Mouse (Mus musculus) midbrain, embryonic 12.5 days (tissue): ENCODE data around the gene Mxd1. TPM values are rescaled to one million over a fixed set of nuclear protein-coding genes. Genes with fewer than 3 reads are reported as not detected.

Source experiments
- ATAC-seq: fragments of 200-750 bp; cut with Nextera tagmentation; 2 replicates; pipeline ENCODE4 v1.8.0; 2017; ENCODE audit warnings: low read depth, moderate TSS enrichment, moderate library complexity; ENCODE audit not compliant: low FRiP score
- H3K27ac ChIP-seq: fragments of 300-500 bp; sonication (generic); replicated peaks from 2 replicates; pipeline ENCODE4 v1.5.1; 2016; ENCODE audit warnings: mild to moderate bottlenecking
- H3K27me3 ChIP-seq: fragments of 300-500 bp; sonication (generic); 2 replicates; pipeline ENCODE4 v1.6.1; 2016; ENCODE audit warnings: mild to moderate bottlenecking
- H3K36me3 ChIP-seq: fragments of 300-500 bp; sonication (generic); 2 replicates; pipeline ENCODE4 v1.6.1; 2016
- H3K4me1 ChIP-seq: fragments of 300-500 bp; sonication (generic); 2 replicates; pipeline ENCODE4 v1.6.1; 2016
- H3K4me2 ChIP-seq: fragments of 300-500 bp; sonication (generic); replicated peaks from 2 replicates; pipeline ENCODE4 v1.6.1; 2016; ENCODE audit warnings: mild to moderate bottlenecking, moderate library complexity
- H3K4me3 ChIP-seq: fragments of 300-500 bp; sonication (generic); 2 replicates; pipeline ENCODE4 v1.5.1; 2016; ENCODE audit warnings: mild to moderate bottlenecking
- H3K9ac ChIP-seq: fragments of 300-500 bp; sonication (generic); replicated peaks from 2 replicates; pipeline ENCODE4 v1.6.1; 2016; ENCODE audit warnings: mild to moderate bottlenecking, moderate library complexity
- H3K9me3 ChIP-seq: fragments of 300-500 bp; sonication (generic); 2 replicates; pipeline ENCODE4 v1.6.1; 2016; ENCODE audit warnings: mild to moderate bottlenecking
- WGBS: fragments of 180-500 bp; shearing (Covaris S2); methylation state at CpG from one replicate; pipeline ENCODE4 v1.1.7; 2016; 5-methylcytosine and 5-hydroxymethylcytosine counted together
- polyA plus RNA-seq: library from polyadenylated mRNA; unstranded; fragments of >200 nt; fragmentation: Nextera tagmentation; extraction: Ambion mirVana; gene quantifications from 2 replicates; pipeline ENCODE4 v1.2.1, GENCODE M21; 2016

The Mxd1 gene
- polyA plus RNA-seq, 1 experiment from 2014 or later: 31.1 TPM

- Histone ChIP-seq H3K9me3 (no peaks in the 10 kb centered on the region), H3K4me3 (no peak overlapping the region), H3K4me2 (no peak overlapping the region), H3K27ac (no peak overlapping the region), H3K9ac (no peak overlapping the region), H3K27me3 (no peaks in the 10 kb centered on the region), H3K4me1 (no peaks in the 10 kb centered on the region), H3K36me3 (peaks cover 17% of the 10 kb centered on the region)
- 85% methylated on average over 3 of the region's 3 CpGs for WGBS
- no peak for ATAC-seq
Measured at GRCm38 (mm10) chr6:86644775-86645400, 24.1 kb downstream of the Mxd1 start.

GRCm38 (mm10) chr6:86641716-86642115 is 27.2 kb downstream of the Mxd1 start:
- Histone ChIP-seq H3K27ac (no peak overlapping the region), H3K9ac (no peak overlapping the region)

GRCm38 (mm10) chr6:86640776-86641175 is 28.2 kb downstream of the Mxd1 start:
- Histone ChIP-seq H3K36me3 (no peaks in the 10 kb centered on the region), H3K9me3 (no peaks in the 10 kb centered on the region), H3K27ac (no peak overlapping the region), H3K27me3 (no peaks in the 10 kb centered on the region), H3K4me1 (no peaks in the 10 kb centered on the region), H3K4me3 (no peak overlapping the region), H3K4me2 (no peak overlapping the region), H3K9ac (no peak overlapping the region)
- ATAC-seq: no peak
- WGBS: 90% methylated on average over 8 of the region's 8 CpGs

More at GRCm38 (mm10) chr6:86641716-86642115, 27.2 kb downstream of the Mxd1 start:
- no peak overlapping the region for H3K4me2 ChIP-seq
- no peaks in the 10 kb centered on the region for H3K9me3 ChIP-seq
- WGBS: 65% methylated on average over 8 of the region's 8 CpGs
- ATAC-seq: no peak
- no peaks in the 10 kb centered on the region for H3K27me3 ChIP-seq
- H3K36me3 ChIP-seq: no peaks in the 10 kb centered on the region
- no peaks in the 10 kb centered on the region for H3K4me1 ChIP-seq
- no peak overlapping the region for H3K4me3 ChIP-seq

GRCm38 (mm10) chr6:86640161-86640560 is 28.8 kb downstream of the Mxd1 start:
- no peaks in the 10 kb centered on the region for H3K36me3 ChIP-seq
- no peaks in the 10 kb centered on the region for H3K4me1 ChIP-seq
- no peak for ATAC-seq
- no peak overlapping the region for H3K4me3 ChIP-seq
- H3K27me3 ChIP-seq: no peaks in the 10 kb centered on the region
- H3K27ac ChIP-seq: no peak overlapping the region
- H3K9ac ChIP-seq: no peak overlapping the region
- no peaks in the 10 kb centered on the region for H3K9me3 ChIP-seq
- H3K4me2 ChIP-seq: no peak overlapping the region
- 78% methylated on average over 3 of the region's 3 CpGs for WGBS

GRCm38 (mm10) chr6:86639180-86640160 is 29.5 kb downstream of the Mxd1 start:
- WGBS: 81% methylated on average over 18 of the region's 18 CpGs
- Histone ChIP-seq H3K4me2 (no peak overlapping the region), H3K27ac (no peak overlapping the region), H3K9ac (no peak overlapping the region), H3K4me3 (no peak overlapping the region), H3K4me1 (no peaks in the 10 kb centered on the region), H3K27me3 (no peaks in the 10 kb centered on the region), H3K36me3 (no peaks in the 10 kb centered on the region), H3K9me3 (no peaks in the 10 kb centered on the region)
- no peak for ATAC-seq

GRCm38 (mm10) chr6:86638434-86638833 is 30.5 kb downstream of the Mxd1 start:
- H3K4me3 ChIP-seq: no peak overlapping the region
- H3K36me3 ChIP-seq: no peaks in the 10 kb centered on the region
- no peak overlapping the region for H3K27ac ChIP-seq
- no peaks in the 10 kb centered on the region for H3K9me3 ChIP-seq
- no peaks in the 10 kb centered on the region for H3K27me3 ChIP-seq
- 19% methylated on average over 2 of the region's 2 CpGs for WGBS
- H3K4me2 ChIP-seq: no peak overlapping the region
- no peak overlapping the region for H3K9ac ChIP-seq
- ATAC-seq: no peak
- H3K4me1 ChIP-seq: no peaks in the 10 kb centered on the region

GRCm38 (mm10) chr6:86637860-86638259 is 31.1 kb downstream of the Mxd1 start:
- Histone ChIP-seq H3K9me3 (no peaks in the 10 kb centered on the region), H3K4me2 (no peak overlapping the region), H3K27me3 (no peaks in the 10 kb centered on the region), H3K4me3 (no peak overlapping the region), H3K27ac (no peak overlapping the region), H3K9ac (no peak overlapping the region), H3K36me3 (no peaks in the 10 kb centered on the region), H3K4me1 (no peaks in the 10 kb centered on the region)
- no peak for ATAC-seq
- WGBS: 80% methylated on average over 2 of the region's 2 CpGs

GRCm38 (mm10) chr6:86637171-86637835 is 31.7 kb downstream of the Mxd1 start:
- ATAC-seq: no peak
- Histone ChIP-seq H3K9ac (no peak overlapping the region), H3K36me3 (no peaks in the 10 kb centered on the region), H3K4me2 (no peak overlapping the region), H3K9me3 (no peaks in the 10 kb centered on the region), H3K4me1 (no peaks in the 10 kb centered on the region), H3K27me3 (no peaks in the 10 kb centered on the region), H3K27ac (no peak overlapping the region), H3K4me3 (no peak overlapping the region)
- 79% methylated on average over 4 of the region's 4 CpGs for WGBS

- WGBS: 70% methylated on average over 2 of the region's 2 CpGs
- Histone ChIP-seq H3K27me3 (no peaks in the 10 kb centered on the region), H3K4me2 (no peak overlapping the region), H3K27ac (no peak overlapping the region), H3K4me3 (no peak overlapping the region), H3K9me3 (no peaks in the 10 kb centered on the region), H3K9ac (no peak overlapping the region), H3K4me1 (no peaks in the 10 kb centered on the region), H3K36me3 (no peaks in the 10 kb centered on the region)
- ATAC-seq: no peak
Measured at GRCm38 (mm10) chr6:86636495-86636894, 32.5 kb downstream of the Mxd1 start.

GRCm38 (mm10) chr6:86630141-86630540 is 38.8 kb downstream of the Mxd1 start:
- Histone ChIP-seq H3K4me2 (no peak overlapping the region), H3K27ac (no peak overlapping the region), H3K27me3 (no peaks in the 10 kb centered on the region), H3K4me1 (no peaks in the 10 kb centered on the region), H3K36me3 (no peaks in the 10 kb centered on the region), H3K9me3 (no peaks in the 10 kb centered on the region), H3K4me3 (no peak overlapping the region), H3K9ac (no peak overlapping the region)
- ATAC-seq: no peak
- 62% methylated on average over 3 of the region's 3 CpGs for WGBS

GRCm38 (mm10) chr6:86627946-86628345 is 41.0 kb downstream of the Mxd1 start, which contains the start of gene Asprv1:
TSS of gene Asprv1 (plus strand) at chr6:86628164.
- H3K4me3 ChIP-seq: no peak within 1 kb of the TSS
- ATAC-seq: no peak
- no peaks in the 10 kb centered on the region for H3K4me1 ChIP-seq
- no peak within 1 kb of the TSS for H3K9ac ChIP-seq
- no peak within 1 kb of the TSS for H3K4me2 ChIP-seq
- H3K27me3 ChIP-seq: no peaks in the 10 kb centered on the region
- no peaks in the 10 kb centered on the region for H3K9me3 ChIP-seq
- H3K36me3 ChIP-seq: no peaks in the 10 kb centered on the region
- 47% methylated on average over 10 of the region's 10 CpGs for WGBS
- H3K27ac ChIP-seq: no peak within 1 kb of the TSS
